Mouse (Mus musculus) cerebellum, adult 2 months (tissue): Measurements from ENCODE around the gene Jak3.

Experiments used
- CTCF ChIP-seq: fragments of 200-500 bp; IDR thresholded peaks from 2 replicates; pipeline ENCODE4 v1.5.1; 2011; ENCODE audit warnings: low read depth, mild to moderate bottlenecking, control low read depth, low read length, moderate library complexity, borderline replicate concordance; ENCODE audit not compliant: insufficient read depth
- POLR2A ChIP-seq: fragments of 200-500 bp; IDR thresholded peaks from 2 replicates; pipeline ENCODE4 v1.6.1; 2011; ENCODE audit warnings: low read length, control low read depth, borderline replicate concordance; ENCODE audit not compliant: insufficient read depth

DNA sequence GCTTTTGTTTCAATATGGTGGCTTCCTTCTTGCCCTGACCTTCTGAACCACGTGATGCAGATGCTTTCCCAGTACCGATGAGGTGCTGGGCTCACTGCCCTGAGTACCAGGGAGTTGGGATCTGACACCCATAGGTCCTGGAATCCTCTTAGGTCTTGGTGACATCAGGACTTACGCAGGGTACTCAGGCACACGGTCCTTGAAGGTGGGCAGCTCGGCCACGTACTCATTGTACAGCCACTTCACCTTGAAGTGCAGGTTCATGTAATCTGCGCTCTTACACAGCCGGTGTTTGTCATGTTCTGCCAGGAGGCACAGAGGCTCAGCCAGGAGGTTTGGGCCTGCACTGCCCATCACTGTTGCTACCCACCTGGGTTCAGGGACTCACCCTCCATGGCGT, 30.6 kb upstream of the Jak3 start:
- TF ChIP-seq CTCF (no peak), POLR2A (no peak)
